Mouse (Mus musculus): ENCODE measurements around the gene Tbx5.

Tbx5 gene

GRCm38 (mm10) chr5:119832479-119832796 is at the start of gene Tbx5:
Tbx5 (plus strand) TSS chr5:119832668.
- no peak for DNase-seq (ENCODE audit: low read depth, low spot score)

GRCm38 (mm10) chr5:119785959-119786358 is 46.5 kb upstream of the Tbx5 start:
- no peak for DNase-seq (ENCODE audit: low read depth, low spot score)

- DNase-seq (ENCODE audit: low read depth, low spot score) = no peak
Measured at GRCm38 (mm10) chr5:119791664-119792063, 40.8 kb upstream of the Tbx5 start.

- DNase-seq (ENCODE audit: low read depth, low spot score) = no peak
Measured at GRCm38 (mm10) chr5:119793972-119794371, 38.5 kb upstream of the Tbx5 start.

GRCm38 (mm10) chr5:119795376-119795775 is 37.1 kb upstream of the Tbx5 start:
- DNase-seq (ENCODE audit: low read depth, low spot score) = no peak

- DNase-seq (ENCODE audit: low read depth, low spot score) = no peak
Measured at GRCm38 (mm10) chr5:119795777-119796176, 36.7 kb upstream of the Tbx5 start.

GRCm38 (mm10) chr5:119796443-119797160 is 35.9 kb upstream of the Tbx5 start:
- no peak for DNase-seq (ENCODE audit: low read depth, low spot score)

- no peak for DNase-seq (ENCODE audit: low read depth, low spot score)
Measured at GRCm38 (mm10) chr5:119797580-119798150, 34.8 kb upstream of the Tbx5 start.

GRCm38 (mm10) chr5:119798261-119798660 is 34.2 kb upstream of the Tbx5 start:
- no peak for DNase-seq (ENCODE audit: low read depth, low spot score)

- DNase-seq (ENCODE audit: low read depth, low spot score) = no peak
Measured at GRCm38 (mm10) chr5:119798713-119799418, 33.6 kb upstream of the Tbx5 start.

- no peak for DNase-seq (ENCODE audit: low read depth, low spot score)
Measured at GRCm38 (mm10) chr5:119799419-119800242, 32.8 kb upstream of the Tbx5 start.

GRCm38 (mm10) chr5:119800243-119800665 is 32.2 kb upstream of the Tbx5 start:
- DNase-seq (ENCODE audit: low read depth, low spot score) = no peak

GRCm38 (mm10) chr5:119802617-119803410 is 29.7 kb upstream of the Tbx5 start:
- DNase-seq (ENCODE audit: low read depth, low spot score) = no peak

GRCm38 (mm10) chr5:119803411-119804251 is 28.8 kb upstream of the Tbx5 start:
- DNase-seq (ENCODE audit: low read depth, low spot score) = no peak

- no peak for DNase-seq (ENCODE audit: low read depth, low spot score)
Measured at GRCm38 (mm10) chr5:119804301-119805039, 28.0 kb upstream of the Tbx5 start.

GRCm38 (mm10) chr5:119805636-119806035 is 26.8 kb upstream of the Tbx5 start:
- no peak for DNase-seq (ENCODE audit: low read depth, low spot score)

GRCm38 (mm10) chr5:119806467-119806866 is 26.0 kb upstream of the Tbx5 start:
- no peak for DNase-seq (ENCODE audit: low read depth, low spot score)

GRCm38 (mm10) chr5:119807481-119808183 is 24.8 kb upstream of the Tbx5 start:
- no peak for DNase-seq (ENCODE audit: low read depth, low spot score)

- DNase-seq (ENCODE audit: low read depth, low spot score) = no peak
Measured at GRCm38 (mm10) chr5:119808713-119809112, 23.8 kb upstream of the Tbx5 start.
